Mouse (Mus musculus): ENCODE measurements around the gene Tmsb15a.

DNA sequence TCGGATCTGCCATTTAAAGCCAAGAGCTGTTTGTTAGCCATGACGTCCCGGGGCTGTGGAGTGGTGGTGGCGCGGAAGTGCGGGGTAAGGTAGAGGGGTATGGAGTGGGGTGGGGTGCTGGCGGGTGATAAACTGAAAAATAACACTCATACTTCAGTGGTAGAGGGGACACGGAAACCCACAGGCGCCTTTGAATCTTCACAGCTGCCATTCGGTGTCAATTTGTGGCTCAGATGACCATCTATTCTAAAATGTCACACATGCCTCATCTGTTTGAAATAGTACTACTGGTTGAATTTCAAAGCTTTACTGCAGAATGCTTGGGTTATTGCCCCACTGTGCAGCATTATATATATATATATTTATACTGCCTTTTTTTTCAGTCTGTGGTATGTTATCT is at the start of gene Tmsb15a:
- no peak for TF ChIP-seq CTCF (IDR thresholded peaks at IDR 0.05; ENCODE audit: low read depth, low read length)
- no peak for TF ChIP-seq GATA1 (IDR thresholded peaks at IDR 0.05; ENCODE audit: borderline replicate concordance, low read length)
- no peak for TF ChIP-seq TAL1 (conservative IDR thresholded peaks at IDR 0.05; ENCODE audit: low read depth, low read length)
